ENCODE assay signal across 8 mouse cellular contexts in genomic region chr17:43016371-43017331, GRCm38 (mm10). TPM values are rescaled to one million over a fixed set of nuclear protein-coding genes. Genes with fewer than 3 reads are reported as not detected.
DNase-seq lines count a peak whose midpoint lies in the region; ATAC-seq lines count a peak whose summit lies in the region.

Tnfrsf21 (plus strand) TSS chr17:43016555.

- DNase-seq in gastrocnemius, adult 18-20 months (ENCODE audit: low spot score) = peak; percentile 94
- peak; percentile 90 for DNase-seq in left cerebral cortex, adult 11 months (ENCODE audit: low spot score)
- DNase-seq in lung, postnatal 36 days = peak; percentile 95
- DNase-seq in retina, embryonic 14.5 days (ENCODE audit: low spot score) = peak; percentile 96
- DNase-seq in thymus, postnatal 36 days = peak; percentile 81

- H3K4me2 ChIP-seq in hindbrain, embryonic 15.5 days = peak within 1 kb of the TSS; percentile 67

- peak within 1 kb of the TSS; percentile 95 for H3K4me3 ChIP-seq in hindbrain, embryonic 15.5 days

- peak within 1 kb of the TSS; percentile 96 for H3K27ac ChIP-seq in hindbrain, embryonic 15.5 days (replicated peaks)

- H3K36me3 ChIP-seq in hindbrain, embryonic 15.5 days = no peaks in the 10 kb centered on the region

- peaks cover 26% of the 10 kb centered on the region for H3K4me1 ChIP-seq in hindbrain, embryonic 15.5 days (replicated peaks)

- 0% methylated on average over 75 of the region's 80 CpGs for WGBS in hindbrain, embryonic 15.5 days

- peak; percentile 40 for ATAC-seq in activated CD4-positive, CD25-positive, alpha-beta regulatory T cell, adult 4 months
- peak; percentile 86 for ATAC-seq in common myeloid progenitor, adult 5-6 weeks (replicated peaks; ENCODE audit: low read depth, poor library complexity, severe bottlenecking)
- ATAC-seq in hindbrain, embryonic 15.5 days (ENCODE audit: low FRiP score, low read depth) = peak; percentile 96

- H3K9ac ChIP-seq in hindbrain, embryonic 15.5 days = peak within 1 kb of the TSS; percentile 99

- H3K9me3 ChIP-seq in hindbrain, embryonic 15.5 days = no peaks in the 10 kb centered on the region

- no peaks in the 10 kb centered on the region for H3K27me3 ChIP-seq in hindbrain, embryonic 15.5 days

RNA-seq across cellular contexts. Expression of gene Tnfrsf21, which starts in this region (rescaled TPM):
- not detected for polyA plus RNA-seq in activated CD4-positive, CD25-positive, alpha-beta regulatory T cell, adult 4 months (2017; shearing (Covaris generic))
- 39.2 and 49.5 TPM in 2 replicates for total RNA-seq in common myeloid progenitor, adult 5-6 weeks (2017)
- total RNA-seq in gastrocnemius, adult 18-20 months (2021) = 10 to 100 TPM; 18.4 TPM
- polyA plus RNA-seq in hindbrain, embryonic 15.5 days (2015; fragmentation: Nextera tagmentation; extraction: Ambion mirVana) = 73.7 and 82.2 TPM in 2 replicates

Comparison
In these comparisons a context has a peak if more than half of its experiments do, and no peak if none do; other contexts are left out.
1. Peak in every context shown above with its lines: DNase-seq, ATAC-seq, H3K4me3 ChIP-seq and H3K27ac ChIP-seq.
2. RNA of gene Tnfrsf21 (polyA plus RNA-seq): 73.7 to 82.2 TPM in hindbrain, embryonic 15.5 days; not detected in activated CD4-positive, CD25-positive, alpha-beta regulatory T cell, adult 4 months; every median in the first group is over 10 times any median in the second.
3. Peak in ATAC-seq in activated CD4-positive, CD25-positive, alpha-beta regulatory T cell, adult 4 months; RNA of the gene not detected or under 1 TPM.
4. ATAC-seq: peak in every context shown above with its lines; median percentile 96 in hindbrain, embryonic 15.5 days; 86 in common myeloid progenitor, adult 5-6 weeks; 40 in activated CD4-positive, CD25-positive, alpha-beta regulatory T cell, adult 4 months.